Mouse (Mus musculus) spleen, adult 18-20 months (tissue): ENCODE measurements at regions not wholly inside any gene's neighbourhood (a gene's known extent, or its start where the extent isn't known, plus 50 kb on each side); places are given as distances from the start of the nearest gene placed in this dataset.

Source experiments
- DNase-seq, 2 experiments: peaks; one replicate each; pipeline ENCODE4 v3.0.0; 2022; ENCODE audit warnings: mixed read lengths in 2 of 2

DNA sequence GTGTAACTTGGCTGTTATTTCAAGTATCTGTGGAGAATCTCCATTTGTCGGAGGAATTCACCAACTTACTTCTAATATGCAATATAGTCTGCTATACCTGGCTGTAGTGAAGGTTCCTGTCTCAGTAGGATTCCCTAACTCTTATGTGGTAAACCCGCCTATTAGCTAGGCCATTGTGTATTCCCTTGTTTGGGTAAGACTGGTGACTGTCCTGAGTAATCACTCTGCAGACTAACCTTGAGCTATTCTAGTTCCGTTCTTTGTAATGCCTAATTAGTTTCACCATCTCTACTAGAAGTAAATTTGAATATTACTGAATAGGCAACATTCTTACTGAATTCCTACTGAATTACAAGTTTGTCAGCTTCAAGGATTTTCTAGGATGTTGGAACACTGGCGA, 1380.8 kb upstream of the 1700008P02Rik start:
- no peak for DNase-seq

DNA sequence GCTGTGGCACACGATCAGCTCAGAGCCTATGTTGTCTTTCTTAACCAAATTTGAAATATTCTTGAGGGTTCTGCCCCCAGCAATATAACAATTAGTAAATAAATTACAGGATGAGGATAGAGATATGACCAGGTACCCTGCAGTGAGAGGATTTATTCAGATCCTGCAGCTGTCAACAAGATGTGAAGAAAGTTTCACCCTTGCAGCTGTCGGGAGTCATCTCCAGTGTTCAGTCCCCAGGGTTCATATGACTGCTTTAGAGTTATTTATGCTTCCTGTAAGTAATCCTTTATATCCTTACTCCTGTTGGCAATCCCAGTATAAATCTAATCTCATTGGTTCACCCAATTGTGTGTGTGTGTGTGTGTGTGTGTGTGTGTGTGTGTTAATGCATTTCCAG, 1372.1 kb upstream of the 1700008P02Rik start:
- no peak for DNase-seq

DNA sequence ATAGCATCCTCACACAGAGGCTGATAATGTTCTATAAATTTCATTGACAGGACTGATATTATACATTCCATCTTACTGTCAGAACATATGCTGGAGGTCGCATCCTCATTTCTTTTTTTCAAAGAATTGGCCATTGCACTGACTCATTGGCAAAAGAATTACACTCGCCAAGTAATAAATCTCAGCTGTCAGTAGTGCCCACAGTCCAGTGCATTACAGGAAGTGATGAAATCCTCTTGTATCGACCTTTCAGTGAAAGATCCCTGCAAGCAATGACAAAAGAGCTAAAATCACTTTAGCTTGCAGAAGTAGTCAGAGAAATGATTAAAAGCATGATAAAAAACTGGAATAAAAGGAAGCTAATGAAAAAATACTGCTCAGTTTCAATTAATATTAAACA, 1353.0 kb upstream of the 1700008P02Rik start:
- DNase-seq = no peak

DNA sequence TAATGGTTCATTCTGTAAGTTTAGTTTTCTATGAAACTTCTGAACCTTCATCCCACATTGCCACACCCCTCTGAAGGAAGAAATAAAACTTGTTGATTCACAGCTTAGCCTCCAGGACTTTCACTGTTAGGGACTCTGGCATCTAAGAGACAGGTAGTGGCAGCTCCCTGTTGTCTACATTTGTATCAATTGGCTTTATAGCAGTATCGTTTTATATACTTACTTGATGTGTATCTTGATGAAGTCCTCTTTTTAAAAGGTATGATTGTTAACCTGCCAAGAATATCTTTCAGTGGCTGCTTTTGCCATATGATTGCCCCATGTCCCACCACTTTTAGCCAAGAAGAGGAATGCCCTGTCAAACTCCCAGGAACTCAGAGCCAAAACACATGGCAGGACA, 1333.7 kb upstream of the 1700008P02Rik start:
- DNase-seq = no peak

DNA sequence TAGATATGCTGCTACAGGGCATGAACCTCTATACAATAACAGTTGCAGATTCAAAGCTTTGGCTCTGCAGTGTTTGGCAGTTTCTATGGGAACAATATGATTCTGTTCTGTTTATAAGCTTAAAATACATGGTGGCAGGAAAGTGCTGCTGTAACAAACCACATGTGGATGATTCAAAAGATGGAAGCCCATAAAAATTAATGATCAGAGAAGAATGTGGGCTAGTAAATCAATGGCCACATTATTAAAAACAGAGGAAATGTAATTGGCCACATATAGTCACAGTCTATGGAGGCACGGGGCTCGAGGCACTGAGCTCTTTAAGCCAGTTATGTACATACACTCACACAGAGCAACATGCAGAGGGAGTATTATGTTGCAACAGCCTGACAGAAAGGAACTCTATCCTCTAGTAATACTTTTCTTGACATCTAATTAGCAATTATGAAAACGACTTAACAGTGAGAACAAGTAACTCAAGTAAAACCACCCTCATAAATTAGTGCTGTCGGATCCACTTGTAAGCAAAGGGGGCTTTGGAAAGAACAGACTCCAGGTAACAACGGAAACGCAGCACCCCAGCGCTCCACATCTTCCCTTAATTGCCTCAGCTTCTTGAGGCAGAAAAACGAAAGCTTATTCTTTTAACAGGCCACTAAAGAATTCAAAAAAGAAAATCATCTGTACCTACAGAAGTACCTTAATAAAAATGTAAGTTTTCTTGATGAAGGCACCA, 1323.6 kb upstream of the 1700008P02Rik start:
- DNase-seq = no peak
